Mouse (Mus musculus) C2C12 (cell line): ENCODE data around the gene Slc35b2.

Experiments used
- CEBPB ChIP-seq: IDR thresholded peaks from one replicate; pipeline ENCODE4 v1.6.1; 2011; ENCODE audit warnings: low read depth, mild to moderate bottlenecking, control low read depth, moderate library complexity
- CTCF ChIP-seq: IDR thresholded peaks from one replicate; pipeline ENCODE4 v1.5.1; 2011; ENCODE audit not compliant: control insufficient read depth, insufficient read depth, insufficient read length
- FOSL1 ChIP-seq: IDR thresholded peaks from one replicate; pipeline ENCODE4 v1.8.0; 2011; ENCODE audit warnings: mild to moderate bottlenecking, low read length; ENCODE audit not compliant: poor library complexity, insufficient read depth, severe bottlenecking
- MAX ChIP-seq: IDR thresholded peaks from one replicate; pipeline ENCODE4 v1.6.1; 2011; ENCODE audit warnings: mild to moderate bottlenecking, control low read depth
- MYOG ChIP-seq: IDR thresholded peaks from one replicate; pipeline ENCODE4 v1.6.1; 2011; ENCODE audit not compliant: control insufficient read depth, insufficient read length; ENCODE audit errors: extremely low read depth
- USF1 ChIP-seq: IDR thresholded peaks from one replicate; pipeline ENCODE4 v1.6.1; 2011; ENCODE audit warnings: low read depth, mild to moderate bottlenecking, control low read depth, moderate library complexity

- TF ChIP-seq CEBPB: no peak
- TF ChIP-seq CTCF: peak; percentile 30
- no peak for TF ChIP-seq USF1
- no peak for TF ChIP-seq MAX
- TF ChIP-seq MYOG: no peak
- no peak for TF ChIP-seq FOSL1
Observed at GRCm38 (mm10) chr17:45516488-45516887, 47.2 kb upstream of the Slc35b2 start.
